Mouse (Mus musculus): ENCODE measurements around the gene Trak1.

DNA sequence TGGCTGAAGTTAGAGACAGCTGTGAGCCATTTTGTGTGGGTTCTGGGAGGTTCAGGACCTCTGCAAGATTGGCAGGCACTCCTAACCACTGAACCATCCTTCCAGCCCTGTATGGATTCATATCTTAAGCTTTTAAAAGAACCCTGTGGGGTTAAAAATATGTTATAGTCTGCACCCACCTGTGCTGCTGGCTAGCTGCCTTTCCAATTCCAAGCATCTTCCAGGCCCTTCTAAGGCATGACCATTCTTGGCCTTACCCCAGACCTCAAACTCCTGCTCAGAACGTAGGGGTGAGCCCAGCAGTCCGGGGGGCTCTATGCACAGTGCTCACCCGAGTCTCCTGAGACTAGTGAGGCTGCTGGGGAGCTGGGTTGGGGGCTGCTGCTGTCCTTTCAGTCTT lies 121.7 kb downstream of the Trak1 start:
- TF ChIP-seq POLR2A (IDR thresholded peaks at IDR 0.05; ENCODE audit: insufficient read depth, low read length) (no peak), CTCF (IDR thresholded peaks at IDR 0.05; ENCODE audit: low read depth, low read length) (no peak)

Data from ES-Bruce4 (cell line).